15 mouse cellular contexts compared by ENCODE assay signal in genomic region chr13:26375546-26375945, GRCm38 (mm10).
"Had no signal": no experiment of that assay in that cellular context is flagged by ENCODE, and none has a peak within 500 bp of the region (broad histone marks: within the 10 kb centered on the region; RNA-seq: fewer than 3 reads in every experiment).

No protein-coding gene starts in this region.

- H3K9me3 ChIP-seq: limb, embryonic 15.5 days; midbrain, embryonic 10.5 days had no signal

- H3K27ac ChIP-seq: limb, embryonic 15.5 days; liver, embryonic 14.5 days; macrophage; midbrain, embryonic 10.5 days had no signal

- H3K36me3 ChIP-seq: limb, embryonic 15.5 days; midbrain, embryonic 10.5 days had no signal

- H3K9ac ChIP-seq: limb, embryonic 15.5 days; liver, embryonic 14.5 days; liver, postnatal 0 days; lung, embryonic 14.5 days had no signal

- H3K27me3 ChIP-seq: limb, embryonic 15.5 days had no signal

- DNase-seq: kidney, adult 9 months; kidney, postnatal 14 days; kidney, postnatal 4 days; layer of hippocampus, adult 9-11 months; liver, postnatal 0 days; lung, embryonic 14.5 days; midbrain, embryonic 14.5 days; thymus, adult 18-20 months; thymus, postnatal 36 days had no signal

- H3K4me1 ChIP-seq: limb, embryonic 15.5 days; midbrain, embryonic 10.5 days had no signal

- ATAC-seq: liver, postnatal 0 days; lung, postnatal 0 days had no signal

- H3K4me2 ChIP-seq: limb, embryonic 15.5 days; liver, embryonic 11.5 days; lung, embryonic 14.5 days had no signal

- H3K4me3 ChIP-seq: limb, embryonic 15.5 days; midbrain, embryonic 10.5 days had no signal
